ENCODE assay signal across 12 mouse cellular contexts in the genomic region with DNA sequence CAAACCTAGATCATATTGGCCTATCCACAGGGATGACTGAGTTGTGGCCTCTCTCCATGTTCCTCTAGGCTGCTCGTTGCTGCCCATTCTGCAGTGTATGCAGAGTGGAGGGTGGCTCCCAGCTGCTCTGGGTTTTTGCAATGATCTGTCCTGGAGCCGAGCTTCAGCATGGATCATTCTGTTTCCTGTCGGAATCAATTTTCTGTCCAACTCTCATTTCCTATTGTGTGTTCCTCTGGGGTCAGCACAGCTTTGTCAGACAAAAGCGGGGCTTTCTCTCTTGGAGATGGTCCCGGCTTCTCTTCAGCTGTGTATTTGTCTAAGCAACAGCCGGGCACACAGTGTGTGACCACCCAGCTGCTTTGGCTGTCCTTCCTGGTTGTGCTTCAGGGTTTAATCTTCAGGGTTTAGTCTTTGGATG.
DNase-seq lines count a peak whose midpoint lies in the region; ATAC-seq and TF ChIP-seq lines count a peak whose summit lies in the region.
"Had no signal": no experiment of that assay in that cellular context is flagged by ENCODE, and none has a peak within 500 bp of the region (broad histone marks: within the 10 kb centered on the region; RNA-seq: fewer than 3 reads in every experiment).

No protein-coding gene starts in this region.

- 60% methylated on average over 6 of the region's 6 CpGs for WGBS in forebrain, embryonic 13.5 days
- 74% methylated on average over 6 of the region's 6 CpGs for WGBS in forebrain, embryonic 10.5 days
- 30% methylated on average over 6 of the region's 6 CpGs for WGBS in midbrain, embryonic 12.5 days

- no peaks in the 10 kb centered on the region for H3K9me3 ChIP-seq in forebrain, embryonic 13.5 days (replicated peaks)
- no peaks in the 10 kb centered on the region for H3K9me3 ChIP-seq in forebrain, embryonic 10.5 days
- no peaks in the 10 kb centered on the region for H3K9me3 ChIP-seq in midbrain, embryonic 12.5 days
- H3K9me3 ChIP-seq: limb, embryonic 12.5 days; neural tube, embryonic 13.5 days had no signal

- no peaks in the 10 kb centered on the region for H3K36me3 ChIP-seq in forebrain, embryonic 13.5 days (ENCODE audit: poor library complexity, severe bottlenecking)
- no peaks in the 10 kb centered on the region for H3K36me3 ChIP-seq in forebrain, embryonic 10.5 days (replicated peaks)
- H3K36me3 ChIP-seq in midbrain, embryonic 12.5 days, result no peaks in the 10 kb centered on the region
- H3K36me3 ChIP-seq: limb, embryonic 12.5 days; neural tube, embryonic 13.5 days had no signal

- no peak overlapping the region for H3K9ac ChIP-seq in forebrain, embryonic 13.5 days
- H3K9ac ChIP-seq in midbrain, embryonic 12.5 days (replicated peaks), result no peak overlapping the region
- H3K9ac ChIP-seq: limb, embryonic 12.5 days; neural tube, embryonic 13.5 days had no signal

- H3K27ac ChIP-seq in forebrain, embryonic 13.5 days, result no peak overlapping the region
- H3K27ac ChIP-seq in forebrain, embryonic 10.5 days, result no peak overlapping the region
- peak overlapping the region; percentile 46 for H3K27ac ChIP-seq in layer of hippocampus, adult 2 months
- H3K27ac ChIP-seq in midbrain, embryonic 12.5 days (replicated peaks), result no peak overlapping the region
- H3K27ac ChIP-seq: limb, embryonic 12.5 days; neural tube, embryonic 13.5 days had no signal

- TF ChIP-seq POLR2A in brain, embryonic 14.5 days (IDR thresholded peaks at IDR 0.05; ENCODE audit: borderline replicate concordance, extremely low read depth, insufficient read depth, insufficient read length, poor library complexity, severe bottlenecking), result no peak

- H3K27me3 ChIP-seq in forebrain, embryonic 13.5 days, result no peaks in the 10 kb centered on the region
- no peaks in the 10 kb centered on the region for H3K27me3 ChIP-seq in forebrain, embryonic 10.5 days (ENCODE audit: poor library complexity, severe bottlenecking)
- H3K27me3 ChIP-seq in midbrain, embryonic 12.5 days, result peaks cover 4% of the 10 kb centered on the region; the same call in 1 of the 2 replicates
- H3K27me3 ChIP-seq: limb, embryonic 12.5 days; neural tube, embryonic 13.5 days had no signal

- peaks cover 3% of the 10 kb centered on the region; the same call in 1 of the 2 replicates for H3K4me1 ChIP-seq in forebrain, embryonic 13.5 days
- H3K4me1 ChIP-seq in forebrain, embryonic 10.5 days, result peaks cover 8% of the 10 kb centered on the region
- H3K4me1 ChIP-seq in midbrain, embryonic 12.5 days, result peaks cover 9% of the 10 kb centered on the region; the same call in 1 of the 2 replicates

- H3K4me3 ChIP-seq in forebrain, embryonic 13.5 days, result no peak overlapping the region
- no peak overlapping the region for H3K4me3 ChIP-seq in forebrain, embryonic 10.5 days
- no peak overlapping the region for H3K4me3 ChIP-seq in layer of hippocampus, adult 2 months
- H3K4me3 ChIP-seq in midbrain, embryonic 12.5 days, result no peak overlapping the region
- H3K4me3 ChIP-seq: limb, embryonic 12.5 days; neural tube, embryonic 13.5 days had no signal

- no peak overlapping the region for H3K4me2 ChIP-seq in forebrain, embryonic 13.5 days
- H3K4me2 ChIP-seq in midbrain, embryonic 12.5 days (replicated peaks), result no peak overlapping the region
- H3K4me2 ChIP-seq: limb, embryonic 12.5 days; neural tube, embryonic 13.5 days had no signal

- DNase-seq in forebrain, embryonic 10.5 days (ENCODE audit: extremely low spot score, low spot score), result no peak
- peak in 1 of 2 experiments; percentile 19 for DNase-seq in layer of hippocampus, adult 2 months (ENCODE audit: low spot score in 2 of 2)
- no peak for DNase-seq in layer of hippocampus, postnatal 36 days
- peak; percentile 62 for DNase-seq in brain, embryonic 14.5 days (ENCODE audit: low read depth)
- no peak for DNase-seq in spleen, postnatal 10 days (ENCODE audit: low spot score in 2 of 2)
- no peak for DNase-seq in cerebellum, adult 18-20 months
- DNase-seq: heart, postnatal 36 days had no signal

- no peak for TF ChIP-seq CTCF in layer of hippocampus, adult 2 months (conservative IDR thresholded peaks at IDR 0.05)
- no peak for TF ChIP-seq CTCF in brain, embryonic 14.5 days (IDR thresholded peaks at IDR 0.05; ENCODE audit: borderline replicate concordance, extremely low read depth, insufficient read depth, insufficient read length)

- ATAC-seq in forebrain, embryonic 13.5 days, result 0 out of 2 replicates have a peak, but pooled peaks have one; percentile 28
- ATAC-seq in midbrain, embryonic 12.5 days (ENCODE audit: low FRiP score, low read depth), result peak; percentile 66; the same call in 1 of the 2 replicates
- ATAC-seq: activated CD4-positive, CD25-positive, alpha-beta regulatory T cell, adult 4 months had no signal
